ENCODE assay signal across 8 mouse cellular contexts in the genomic region with DNA sequence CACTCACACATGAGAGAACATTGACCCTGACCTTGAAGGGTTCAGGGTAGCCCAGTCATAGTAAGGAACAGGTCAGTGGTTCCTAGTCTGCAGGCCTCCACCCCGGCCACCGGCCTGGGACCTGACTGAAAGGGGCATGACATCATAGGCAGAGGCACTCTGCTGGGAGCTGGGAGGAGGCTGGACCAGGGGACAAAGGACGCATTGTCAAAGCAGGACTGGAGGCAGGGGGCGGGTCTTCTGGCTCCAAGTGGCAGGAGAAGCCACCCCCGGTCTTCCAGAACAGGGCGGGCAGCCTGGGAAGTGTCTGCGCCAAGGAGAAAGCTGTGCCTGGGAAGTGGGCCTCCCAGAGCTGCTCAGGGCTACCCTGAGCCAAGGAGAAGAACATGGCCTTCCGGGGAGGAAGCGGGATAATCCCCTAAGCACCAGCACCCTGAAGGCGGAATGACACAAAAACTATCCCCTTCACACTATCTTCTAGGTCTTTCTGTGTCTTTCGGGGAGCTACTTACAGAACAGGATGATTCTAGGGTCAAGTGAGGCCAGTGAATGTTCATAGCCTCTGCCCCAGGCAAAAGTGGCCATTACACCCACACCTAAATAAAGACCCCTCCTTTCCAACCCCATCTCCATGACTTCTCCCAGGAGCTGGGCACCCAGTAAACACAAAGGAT. TPM values are rescaled to one million over a fixed set of nuclear protein-coding genes. Genes with fewer than 3 reads are reported as not detected.
DNase-seq lines count a peak whose midpoint lies in the region; ATAC-seq and TF ChIP-seq lines count a peak whose summit lies in the region.

No protein-coding gene starts in this region.

- H3K36me3 ChIP-seq in heart, adult 2 months (ENCODE audit: control insufficient read depth, insufficient read depth, low read length): no peaks in the 10 kb centered on the region
- no peaks in the 10 kb centered on the region for H3K36me3 ChIP-seq in limb, embryonic 13.5 days
- no peaks in the 10 kb centered on the region for H3K36me3 ChIP-seq in midbrain, postnatal 0 days (ENCODE audit: insufficient read depth, low read length)

- no peaks in the 10 kb centered on the region for H3K9me3 ChIP-seq in limb, embryonic 13.5 days
- no peaks in the 10 kb centered on the region for H3K9me3 ChIP-seq in midbrain, postnatal 0 days (ENCODE audit: low read length)

- TF ChIP-seq CTCF in heart, adult 2 months (IDR thresholded peaks at IDR 0.05): no peak
- no peak for TF ChIP-seq CTCF in midbrain, postnatal 0 days (IDR thresholded peaks at IDR 0.05)

- H3K9ac ChIP-seq in heart, adult 2 months (ENCODE audit: low read depth, low read length): no peak overlapping the region
- H3K9ac ChIP-seq in limb, embryonic 13.5 days: 0 out of 2 replicates have a peak overlapping the region, but pooled peaks have one; percentile 26
- no peak overlapping the region for H3K9ac ChIP-seq in midbrain, postnatal 0 days (replicated peaks; ENCODE audit: low read length, poor library complexity, severe bottlenecking)

- TF ChIP-seq POLR2A in heart, adult 2 months (IDR thresholded peaks at IDR 0.05; ENCODE audit: insufficient read depth, low read depth, low read length): no peak

- DNase-seq in NIH3T3 (ENCODE audit: low read depth): peak; percentile 56
- DNase-seq in embryo, embryonic 10 days (ENCODE audit: low spot score): peak; percentile 92
- peak; percentile 64 to 78 for DNase-seq in heart, adult 2 months
- peak; percentile 55 for DNase-seq in kidney, adult 18-20 months
- DNase-seq in midbrain, postnatal 0 days (ENCODE audit: low spot score): peak; percentile 91
- DNase-seq in spleen, adult 18-20 months: no peak

- TF ChIP-seq EP300 in heart, adult 2 months (IDR thresholded peaks at IDR 0.05; ENCODE audit: insufficient read depth, low read depth, low read length): 0 out of 2 replicates have a peak, but pooled peaks have one; percentile 17

- intact Hi-C loops in heart, adult 2 months (cut with DNase I): no loop called here

- peak; percentile 54 for ATAC-seq in limb, embryonic 13.5 days (ENCODE audit: low FRiP score, low read depth)
- ATAC-seq in midbrain, postnatal 0 days (ENCODE audit: low FRiP score): peak; percentile 71
- ATAC-seq in activated CD4-positive, CD25-positive, alpha-beta regulatory T cell, adult 4 months: no peak

- H3K4me3 ChIP-seq in heart, adult 2 months: no peak overlapping the region
- H3K4me3 ChIP-seq in limb, embryonic 13.5 days: no peak overlapping the region
- no peak overlapping the region for H3K4me3 ChIP-seq in midbrain, postnatal 0 days (ENCODE audit: low read depth, low read length)

- peaks cover 46% of the 10 kb centered on the region for H3K4me1 ChIP-seq in heart, adult 2 months (ENCODE audit: control insufficient read depth, insufficient read depth, low read length)
- H3K4me1 ChIP-seq in limb, embryonic 13.5 days: peaks cover 93% of the 10 kb centered on the region
- peaks cover 38% of the 10 kb centered on the region for H3K4me1 ChIP-seq in midbrain, postnatal 0 days (ENCODE audit: insufficient read depth, low read length)

- no peaks in the 10 kb centered on the region for H3K27me3 ChIP-seq in heart, adult 2 months (ENCODE audit: control insufficient read depth, insufficient read depth, low read length)
- no peaks in the 10 kb centered on the region for H3K27me3 ChIP-seq in limb, embryonic 13.5 days
- H3K27me3 ChIP-seq in midbrain, postnatal 0 days (ENCODE audit: insufficient read depth, low read length): no peaks in the 10 kb centered on the region

- H3K27ac ChIP-seq in heart, adult 2 months: peak overlapping the region; percentile 49
- peak overlapping the region; percentile 88 for H3K27ac ChIP-seq in limb, embryonic 13.5 days
- H3K27ac ChIP-seq in midbrain, postnatal 0 days (ENCODE audit: low read depth, low read length): peak overlapping the region; percentile 69

- WGBS in heart, adult 2 months: 14% methylated on average over 11 of the region's 11 CpGs
- WGBS in limb, embryonic 13.5 days: 34% methylated on average over 11 of the region's 11 CpGs
- 21% methylated on average over 11 of the region's 11 CpGs for WGBS in midbrain, postnatal 0 days

- peaks cover 9% of the 10 kb centered on the region for H3K79me2 ChIP-seq in heart, adult 2 months (replicated peaks; ENCODE audit: control insufficient read depth, insufficient read depth, low read length)

- H3K4me2 ChIP-seq in limb, embryonic 13.5 days (replicated peaks): peak overlapping the region; percentile 25
- H3K4me2 ChIP-seq in midbrain, postnatal 0 days (ENCODE audit: low read depth, low read length, poor library complexity, severe bottlenecking): no peak overlapping the region

RNA-seq across cellular contexts. Expression of gene Ncor2, which starts 44.1 kb away (rescaled TPM):
- total RNA-seq in heart, adult 2 months (2021): 10 to 100 TPM; 73.5 to 77.5 TPM
- 27.9 and 39.1 TPM in 2 replicates for polyA plus RNA-seq in heart, adult 2 months (2012; rRNA removed)
- polyA plus RNA-seq in limb, embryonic 13.5 days (2015; fragmentation: Nextera tagmentation; extraction: Ambion mirVana): 33.9 and 34.9 TPM in 2 replicates
- 22.8 and 37.8 TPM in 2 replicates for total RNA-seq in midbrain, postnatal 0 days (2014; rRNA removed)
- polyA plus RNA-seq in midbrain, postnatal 0 days (2015; fragmentation: Nextera tagmentation; extraction: Ambion mirVana): 15.5 and 17.8 TPM in 2 replicates
- 1 to 10 TPM; 2.9 to 8.0 TPM for polyA plus RNA-seq in activated CD4-positive, CD25-positive, alpha-beta regulatory T cell, adult 4 months (2017; shearing (Covaris generic))

Comparison
In these comparisons a context has a peak if more than half of its experiments do, and no peak if none do; other contexts are left out.
1. DNase-seq: peak in NIH3T3 (single experiment), embryo, embryonic 10 days (single experiment), heart, adult 2 months (2 of 2), kidney, adult 18-20 months (single experiment) and midbrain, postnatal 0 days (single experiment); none in spleen, adult 18-20 months (0 of 2).
2. Peak in every context shown above with its lines, with median percentiles within 50 percentile points of each other: H3K27ac ChIP-seq.